Mouse (Mus musculus): ENCODE results near the gene Hexim1.

- no peak for TF ChIP-seq CTCF (IDR thresholded peaks at IDR 0.05; ENCODE audit: borderline replicate concordance, insufficient read depth, low read depth, low read length)
- no peak for TF ChIP-seq POLR2A (IDR thresholded peaks at IDR 0.05; ENCODE audit: borderline replicate concordance, insufficient read depth, low read length)
These were observed 10.8 kb upstream of the Hexim1 start for GRCm38 (mm10) chr11:103105180-103105725.

All from cerebellum, adult 2 months (tissue).